20 mouse cellular contexts compared by ENCODE assay signal in the genomic region with DNA sequence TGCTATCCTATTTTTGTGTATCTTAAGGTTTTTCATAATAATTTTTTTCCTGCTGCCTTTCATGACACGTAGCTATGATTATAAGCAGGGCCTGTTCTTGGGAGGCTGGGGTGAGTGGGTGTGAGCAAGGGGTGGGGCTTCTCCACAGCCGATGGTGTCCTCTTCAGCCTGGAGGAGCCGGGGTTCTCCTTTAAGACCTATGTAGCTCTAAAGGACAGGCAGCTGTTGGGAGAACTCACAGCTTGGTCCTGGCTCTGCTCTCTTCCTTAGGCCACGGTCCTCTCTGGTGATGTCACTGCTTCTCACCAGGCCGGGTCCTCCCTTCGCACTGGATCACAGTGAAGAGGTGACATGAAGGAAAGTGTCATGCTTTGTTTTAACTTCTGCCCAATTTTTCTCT. TPM values are rescaled to one million over a fixed set of nuclear protein-coding genes. Genes with fewer than 3 reads are reported as not detected.
DNase-seq lines count a peak whose midpoint lies in the region; ATAC-seq and TF ChIP-seq lines count a peak whose summit lies in the region.
"Had no signal": no experiment of that assay in that cellular context is flagged by ENCODE, and none has a peak within 500 bp of the region (broad histone marks: within the 10 kb centered on the region; RNA-seq: fewer than 3 reads in every experiment).

No protein-coding gene starts in this region.

- H3K4me3 ChIP-seq in gastrocnemius, adult 2 months = no peak overlapping the region
- H3K4me3 ChIP-seq in midbrain, embryonic 11.5 days (ENCODE audit: low read depth, low read length) = no peak overlapping the region
- no peak overlapping the region for H3K4me3 ChIP-seq in midbrain, embryonic 15.5 days
- no peak overlapping the region for H3K4me3 ChIP-seq in myocyte
- H3K4me3 ChIP-seq in forebrain, postnatal 0 days (ENCODE audit: low read depth, low read length) = no peak overlapping the region
- H3K4me3 ChIP-seq: embryonic facial prominence, embryonic 13.5 days; forebrain, embryonic 13.5 days; forebrain, embryonic 15.5 days had no signal

- intact Hi-C loops in gastrocnemius, adult 2 months (cut with DNase I) = no loop called here
- intact Hi-C loops in gastrocnemius, postnatal 14 days (cut with DNase I; ENCODE audit: low total_unique reads) = no loop called here
- intact Hi-C loops in heart, postnatal 36 days (cut with DNase I) = no loop called here

- no peak for ATAC-seq in midbrain, embryonic 11.5 days (ENCODE audit: low FRiP score)
- ATAC-seq in midbrain, embryonic 15.5 days (replicated peaks) = no peak
- ATAC-seq in forebrain, postnatal 0 days = no peak
- ATAC-seq: activated CD4-positive, CD25-positive, alpha-beta regulatory T cell, adult 4 months; forebrain, embryonic 13.5 days; forebrain, embryonic 15.5 days had no signal

- no peak overlapping the region for H3K9ac ChIP-seq in midbrain, embryonic 11.5 days (ENCODE audit: low read length)
- H3K9ac ChIP-seq in midbrain, embryonic 15.5 days = no peak overlapping the region
- no peak overlapping the region for H3K9ac ChIP-seq in forebrain, postnatal 0 days
- H3K9ac ChIP-seq: embryonic facial prominence, embryonic 13.5 days; forebrain, embryonic 13.5 days; forebrain, embryonic 15.5 days had no signal

- no peak for DNase-seq in gastrocnemius, adult 2 months
- DNase-seq in gastrocnemius, postnatal 14 days = no peak
- peak; percentile 64 for DNase-seq in midbrain, embryonic 11.5 days (ENCODE audit: low spot score, missing footprints)
- no peak for DNase-seq in heart, postnatal 36 days
- DNase-seq in forebrain, postnatal 0 days = no peak
- DNase-seq: adrenal gland, adult 8-10 months; adrenal gland, postnatal 14 days; adrenal gland, postnatal 36 days; cerebellum, adult 11-12 months; cerebellum, adult 2 months; cerebellum, adult 9-10 months; cerebellum, postnatal 10 days; cerebellum, postnatal 25 days had no signal

- no peaks in the 10 kb centered on the region for H3K36me3 ChIP-seq in midbrain, embryonic 11.5 days (ENCODE audit: control insufficient read depth, insufficient read depth, low read length)
- H3K36me3 ChIP-seq in midbrain, embryonic 15.5 days (replicated peaks) = no peaks in the 10 kb centered on the region
- no peaks in the 10 kb centered on the region for H3K36me3 ChIP-seq in myocyte (ENCODE audit: control insufficient read depth, insufficient read depth)
- no peaks in the 10 kb centered on the region for H3K36me3 ChIP-seq in forebrain, postnatal 0 days (ENCODE audit: insufficient read depth)
- H3K36me3 ChIP-seq: embryonic facial prominence, embryonic 13.5 days; forebrain, embryonic 15.5 days had no signal

- TF ChIP-seq POLR2A in myocyte (IDR thresholded peaks at IDR 0.05; ENCODE audit: insufficient read length, low read depth) = no peak

- no peaks in the 10 kb centered on the region for H3K27me3 ChIP-seq in midbrain, embryonic 11.5 days (ENCODE audit: control insufficient read depth, insufficient read depth, low read length)
- H3K27me3 ChIP-seq in midbrain, embryonic 15.5 days (replicated peaks) = no peaks in the 10 kb centered on the region
- no peaks in the 10 kb centered on the region for H3K27me3 ChIP-seq in myocyte (ENCODE audit: control insufficient read depth, insufficient read depth, insufficient read length)
- no peaks in the 10 kb centered on the region for H3K27me3 ChIP-seq in forebrain, postnatal 0 days (ENCODE audit: insufficient read depth, low read length)
- H3K27me3 ChIP-seq: embryonic facial prominence, embryonic 13.5 days; forebrain, embryonic 13.5 days; forebrain, embryonic 15.5 days had no signal

- no peak for TF ChIP-seq CTCF in gastrocnemius, adult 2 months (IDR thresholded peaks at IDR 0.05)
- TF ChIP-seq CTCF in forebrain, postnatal 0 days (IDR thresholded peaks at IDR 0.05; ENCODE audit: low read depth) = no peak

- no peaks in the 10 kb centered on the region for H3K4me1 ChIP-seq in midbrain, embryonic 11.5 days (ENCODE audit: control insufficient read depth, insufficient read depth, low read length)
- 0 out of 2 replicates have a peak, but pooled peaks cover 3% of the 10 kb centered on the region for H3K4me1 ChIP-seq in midbrain, embryonic 15.5 days
- H3K4me1 ChIP-seq in forebrain, postnatal 0 days (ENCODE audit: insufficient read depth) = peaks cover 9% of the 10 kb centered on the region

- no peaks in the 10 kb centered on the region for H3K79me2 ChIP-seq in myocyte (ENCODE audit: control insufficient read depth, insufficient read depth)

- H3ac ChIP-seq in myocyte (ENCODE audit: control insufficient read depth, insufficient read length) = no peak overlapping the region

- WGBS in midbrain, embryonic 11.5 days = 76% methylated on average over 6 of the region's 6 CpGs
- 68% methylated on average over 6 of the region's 6 CpGs for WGBS in midbrain, embryonic 15.5 days
- 76% methylated on average over 6 of the region's 6 CpGs for whole genome bisulfite sequencing in forebrain, postnatal 0 days

- peak overlapping the region; percentile 31; the same call in 1 of the 2 replicates for H3K27ac ChIP-seq in gastrocnemius, adult 2 months
- no peak overlapping the region for H3K27ac ChIP-seq in midbrain, embryonic 11.5 days (ENCODE audit: low read depth, low read length)
- no peak overlapping the region for H3K27ac ChIP-seq in midbrain, embryonic 15.5 days
- H3K27ac ChIP-seq in forebrain, postnatal 0 days (ENCODE audit: low read depth, low read length) = no peak overlapping the region
- H3K27ac ChIP-seq: embryonic facial prominence, embryonic 13.5 days; forebrain, embryonic 13.5 days; forebrain, embryonic 15.5 days had no signal

- H3K9me3 ChIP-seq in midbrain, embryonic 11.5 days (ENCODE audit: control insufficient read depth, low read length) = no peaks in the 10 kb centered on the region
- H3K9me3 ChIP-seq in midbrain, embryonic 15.5 days = no peaks in the 10 kb centered on the region
- H3K9me3 ChIP-seq in forebrain, postnatal 0 days (ENCODE audit: low read length) = no peaks in the 10 kb centered on the region
- H3K9me3 ChIP-seq: embryonic facial prominence, embryonic 13.5 days; forebrain, embryonic 13.5 days; forebrain, embryonic 15.5 days had no signal

- H3K4me2 ChIP-seq in midbrain, embryonic 11.5 days = no peak overlapping the region
- no peak overlapping the region for H3K4me2 ChIP-seq in midbrain, embryonic 15.5 days
- H3K4me2 ChIP-seq in myocyte (ENCODE audit: low read depth) = peak overlapping the region; percentile 12
- H3K4me2 ChIP-seq in forebrain, postnatal 0 days (ENCODE audit: low read depth) = no peak overlapping the region
- H3K4me2 ChIP-seq: embryonic facial prominence, embryonic 13.5 days; forebrain, embryonic 13.5 days; forebrain, embryonic 15.5 days had no signal

TF ChIP-seq in myocyte, 11 proteins besides CTCF, POLR2A, EP300 and RAD21:
- peak; percentile 72 to 87 (median 75) for TF ChIP-seq MYOD1 (IDR thresholded peaks at IDR 0.05; ENCODE audit: control insufficient read depth in 1 of 3, insufficient read length in 2 of 3, low read depth in 2 of 3)
- no peak for TF ChIP-seq SRF (IDR thresholded peaks at IDR 0.05; ENCODE audit: control insufficient read depth, insufficient read length, low read depth)
- no peak for TF ChIP-seq E2F4 (IDR thresholded peaks at IDR 0.05; ENCODE audit: insufficient read depth)
- peak in 2 of 3 experiments; percentile 25 to 38 for TF ChIP-seq MYOG (IDR thresholded peaks at IDR 0.05; ENCODE audit: control insufficient read depth in 1 of 3, insufficient read depth in 1 of 3, insufficient read length in 2 of 3, low read depth in 2 of 3)
- TF ChIP-seq TCF3 (IDR thresholded peaks at IDR 0.05; ENCODE audit: insufficient read length, low read depth) = no peak

RNA-seq across cellular contexts. Expression of a gene that starts 58.8 kb away (rescaled TPM):
- under 1 TPM; 0.13 to 0.22 TPM for total RNA-seq in gastrocnemius, adult 2 months (2021)
- total RNA-seq in gastrocnemius, postnatal 14 days (2021) = under 1 TPM; 0.23 to 0.29 TPM
- polyA plus RNA-seq in midbrain, embryonic 11.5 days (2014; fragmentation: Nextera tagmentation; extraction: Ambion mirVana) = 55.5 and 61.5 TPM in 2 replicates
- 47.3 and 58.4 TPM in 2 replicates for polyA plus RNA-seq in midbrain, embryonic 15.5 days (2015; fragmentation: Nextera tagmentation; extraction: Ambion mirVana)
- 0.89 TPM for polyA plus RNA-seq in myocyte (2012; fragmentation: generic; extraction: Trizol)
- not detected for total RNA-seq in heart, postnatal 36 days (2021)
- total RNA-seq in forebrain, postnatal 0 days (2014; rRNA removed) = 82.8 and 87.6 TPM in 2 replicates
- 43.5 and 45.9 TPM in 2 replicates for polyA plus RNA-seq in forebrain, postnatal 0 days (2015; fragmentation: Nextera tagmentation; extraction: Ambion mirVana)
- total RNA-seq: adrenal gland, adult 18-20 months; adrenal gland, adult 8-10 months; adrenal gland, postnatal 36 days had no signal
- polyA plus RNA-seq: activated CD4-positive, CD25-positive, alpha-beta regulatory T cell, adult 4 months had no signal

Comparison
In these comparisons a context has a peak if more than half of its experiments do, and no peak if none do; other contexts are left out.
1. RNA of a gene that starts 58.8 kb away (total RNA-seq): 82.8 to 87.6 TPM in forebrain, postnatal 0 days; 0.23 to 0.29 TPM in gastrocnemius, postnatal 14 days, 0.13 to 0.22 TPM in gastrocnemius, adult 2 months and not detected in heart, postnatal 36 days; every median in the first group is over 10 times any median in the second.